Mouse (Mus musculus) heart, postnatal 0 days (tissue): ENCODE measurements around the gene Lcn9. TPM values are rescaled to one million over a fixed set of nuclear protein-coding genes. Genes with fewer than 3 reads are reported as not detected.

ENCODE experiments used
- ATAC-seq: fragments of 200-750 bp; cut with Nextera tagmentation; 2 replicates; pipeline ENCODE4 v1.8.0; 2017; ENCODE audit warnings: low read depth, moderate number of reproducible peaks, moderate library complexity; ENCODE audit not compliant: insufficient read depth
- DNase-seq: peaks from one replicate; pipeline ENCODE4 v3.0.0-alpha.2; 2016; ENCODE audit warnings: low spot score
- H3K27ac ChIP-seq: fragments of 300-500 bp; sonication (generic); 2 replicates; pipeline ENCODE4 v1.5.1; 2014; ENCODE audit warnings: low read depth, mild to moderate bottlenecking
- H3K27me3 ChIP-seq: fragments of 300-500 bp; sonication (generic); 2 replicates; pipeline ENCODE4 v1.6.1; 2014; ENCODE audit warnings: low read length, mixed read lengths; ENCODE audit not compliant: control insufficient read depth, insufficient read depth
- H3K36me3 ChIP-seq: fragments of 300-500 bp; sonication (generic); replicated peaks from 2 replicates; pipeline ENCODE4 v1.6.1; 2014; ENCODE audit warnings: low read length, mixed read lengths; ENCODE audit not compliant: control insufficient read depth, insufficient read depth
- H3K4me1 ChIP-seq: fragments of 300-500 bp; sonication (generic); 2 replicates; pipeline ENCODE4 v1.6.1; 2014; ENCODE audit warnings: antibody characterized with exemption; ENCODE audit not compliant: control insufficient read depth, insufficient read depth
- H3K4me2 ChIP-seq: fragments of 300-500 bp; sonication (generic); 2 replicates; pipeline ENCODE4 v1.6.1; 2014; ENCODE audit warnings: low read depth, mild to moderate bottlenecking, low read length, moderate library complexity
- H3K4me3 ChIP-seq: fragments of 300-500 bp; sonication (generic); 2 replicates; pipeline ENCODE4 v1.5.1; 2014; ENCODE audit warnings: low read depth, low read length
- H3K9ac ChIP-seq: fragments of 300-500 bp; sonication (generic); replicated peaks from 2 replicates; pipeline ENCODE4 v1.6.1; 2014; ENCODE audit warnings: low read depth, low read length, mixed read lengths
- H3K9me3 ChIP-seq: fragments of 300-500 bp; sonication (generic); replicated peaks from 2 replicates; pipeline ENCODE4 v1.6.1; 2016; ENCODE audit warnings: low read length; ENCODE audit not compliant: control insufficient read depth
- CTCF ChIP-seq: IDR thresholded peaks from 2 replicates; pipeline ENCODE4 v1.5.1; 2016; ENCODE audit warnings: antibody characterized with exemption, control low read depth, low read depth
- EP300 ChIP-seq: IDR thresholded peaks from 2 replicates; pipeline ENCODE4 v1.6.1; 2016; ENCODE audit warnings: antibody characterized with exemption, low read depth
- WGBS: fragments of 180-500 bp; shearing (Covaris S2); extraction: QIAGEN DNeasy Blood & Tissue Kit; methylation state at CpG from one replicate; pipeline ENCODE4 v1.1.7; 2014; 5-methylcytosine and 5-hydroxymethylcytosine counted together
- polyA plus RNA-seq: library from polyadenylated mRNA; unstranded; fragments of >200 nt; fragmentation: Nextera tagmentation; extraction: Ambion mirVana; gene quantifications from 2 replicates; pipeline ENCODE4 v1.2.1, GENCODE M21; 2015
- total RNA-seq: library from RNA; depleted of rRNA; stranded (reverse); fragments of >200 nt; gene quantifications from 2 replicates; pipeline ENCODE4 v1.2.3, GENCODE M21; 2014; ENCODE audit warnings: low replicate concordance; rRNA removed

Lcn9 gene
- total RNA-seq (not detected in 2 replicates), polyA plus RNA-seq (not detected in 2 replicates)

DNA sequence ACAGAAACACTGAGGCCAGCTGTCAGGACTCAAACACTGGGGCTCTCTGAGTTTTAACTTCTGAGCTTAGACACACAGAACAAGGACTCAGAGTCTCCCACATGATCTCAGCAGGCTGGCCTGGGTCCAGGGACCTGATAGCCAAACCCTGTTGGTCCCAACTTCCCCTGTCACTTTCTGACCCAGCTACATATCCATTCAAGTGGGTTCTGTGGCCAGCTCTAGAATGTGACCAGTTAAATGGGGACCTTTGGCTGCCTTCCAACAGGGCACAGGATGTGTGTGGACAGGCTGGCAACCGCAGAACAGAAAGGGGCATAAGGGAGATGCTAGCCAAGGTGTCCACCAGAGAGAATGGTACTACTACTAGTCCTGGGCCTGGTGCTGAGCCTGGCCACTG is at the start of gene Lcn9:
Gene Lcn9 (plus strand): TSS at position 348 of the 400 bp plus-strand sequence.
- TF ChIP-seq EP300 (no peak), CTCF (no peak)
- ATAC-seq, result no peak
- no peaks in the 10 kb centered on the region for H3K4me1 ChIP-seq
- no peaks in the 10 kb centered on the region for H3K36me3 ChIP-seq
- no peak within 1 kb of the TSS for H3K27ac ChIP-seq
- no peak within 1 kb of the TSS for H3K9ac ChIP-seq
- H3K4me3 ChIP-seq, result no peak within 1 kb of the TSS
- no peaks in the 10 kb centered on the region; the same call in 1 of the 2 replicates for H3K9me3 ChIP-seq
- no peak within 1 kb of the TSS for H3K4me2 ChIP-seq
- no peak for DNase-seq
- no peaks in the 10 kb centered on the region for H3K27me3 ChIP-seq
- 40% methylated on average over 1 of the region's 1 CpGs for WGBS

GRCm38 (mm10) chr2:25773507-25773906 is 49.4 kb upstream of the Lcn9 start:
- no peaks in the 10 kb centered on the region for H3K36me3 ChIP-seq
- H3K9ac ChIP-seq, result no peak overlapping the region
- TF ChIP-seq EP300 (no peak), CTCF (no peak)
- H3K9me3 ChIP-seq, result no peaks in the 10 kb centered on the region
- no peak overlapping the region for H3K4me3 ChIP-seq
- H3K27me3 ChIP-seq, result no peaks in the 10 kb centered on the region
- H3K4me2 ChIP-seq, result no peak overlapping the region
- H3K4me1 ChIP-seq, result no peaks in the 10 kb centered on the region
- DNase-seq (no peak), ATAC-seq (no peak)
- 69% methylated on average over 2 of the region's 2 CpGs for WGBS
- no peak overlapping the region for H3K27ac ChIP-seq

GRCm38 (mm10) chr2:25774640-25775039 is 48.3 kb upstream of the Lcn9 start:
- ATAC-seq, result no peak
- 64% methylated on average over 2 of the region's 2 CpGs for WGBS
- no peak overlapping the region for H3K4me3 ChIP-seq
- no peaks in the 10 kb centered on the region for H3K9me3 ChIP-seq
- no peak for DNase-seq
- H3K4me1 ChIP-seq, result no peaks in the 10 kb centered on the region
- no peaks in the 10 kb centered on the region for H3K27me3 ChIP-seq
- no peaks in the 10 kb centered on the region for H3K36me3 ChIP-seq
- H3K9ac ChIP-seq, result no peak overlapping the region
- H3K27ac ChIP-seq, result no peak overlapping the region
- H3K4me2 ChIP-seq, result no peak overlapping the region
- TF ChIP-seq CTCF, result no peak
- no peak for TF ChIP-seq EP300

GRCm38 (mm10) chr2:25775991-25776390 is 47.0 kb upstream of the Lcn9 start:
- Histone ChIP-seq H3K36me3 (no peaks in the 10 kb centered on the region), H3K9ac (no peak overlapping the region), H3K27me3 (no peaks in the 10 kb centered on the region), H3K4me3 (no peak overlapping the region), H3K4me2 (no peak overlapping the region), H3K9me3 (no peaks in the 10 kb centered on the region), H3K4me1 (no peaks in the 10 kb centered on the region), H3K27ac (no peak overlapping the region)
- no peak for ATAC-seq
- WGBS, result 69% methylated on average over 3 of the region's 3 CpGs
- DNase-seq, result no peak
- TF ChIP-seq EP300 (no peak), CTCF (no peak)

GRCm38 (mm10) chr2:25776717-25777116 is 46.2 kb upstream of the Lcn9 start, which contains the start of gene Lcn11:
Lcn11 (plus strand) TSS chr2:25777017.
- Histone ChIP-seq H3K27ac (no peak within 1 kb of the TSS), H3K9ac (no peak within 1 kb of the TSS), H3K36me3 (no peaks in the 10 kb centered on the region), H3K4me3 (no peak within 1 kb of the TSS), H3K27me3 (no peaks in the 10 kb centered on the region), H3K4me1 (no peaks in the 10 kb centered on the region), H3K9me3 (no peaks in the 10 kb centered on the region), H3K4me2 (no peak within 1 kb of the TSS)
- no peak for ATAC-seq
- DNase-seq, result no peak
- 88% methylated on average over 1 of the region's 1 CpGs for WGBS
- TF ChIP-seq EP300 (no peak), CTCF (no peak)

GRCm38 (mm10) chr2:25779076-25779475 is 43.9 kb upstream of the Lcn9 start:
- H3K9me3 ChIP-seq, result no peaks in the 10 kb centered on the region
- no peak overlapping the region for H3K4me2 ChIP-seq
- 65% methylated on average over 9 of the region's 9 CpGs for WGBS
- H3K4me1 ChIP-seq, result no peaks in the 10 kb centered on the region
- H3K9ac ChIP-seq, result no peak overlapping the region
- DNase-seq (no peak), ATAC-seq (no peak)
- H3K4me3 ChIP-seq, result no peak overlapping the region
- H3K36me3 ChIP-seq, result no peaks in the 10 kb centered on the region
- TF ChIP-seq CTCF, result no peak
- TF ChIP-seq EP300, result no peak
- no peak overlapping the region for H3K27ac ChIP-seq
- no peaks in the 10 kb centered on the region for H3K27me3 ChIP-seq
